Mouse (Mus musculus) heart, postnatal 0 days (tissue): Measurements from ENCODE around the gene Shc1.

ENCODE experiments used
- CTCF ChIP-seq: IDR thresholded peaks from 2 replicates; pipeline ENCODE4 v1.5.1; 2016; ENCODE audit warnings: antibody characterized with exemption, control low read depth, low read depth
- EP300 ChIP-seq: IDR thresholded peaks from 2 replicates; pipeline ENCODE4 v1.6.1; 2016; ENCODE audit warnings: antibody characterized with exemption, low read depth

- TF ChIP-seq CTCF (no peak), EP300 (no peak)
Measured at GRCm38 (mm10) chr3:89419981-89420380, 1.7 kb downstream of the Shc1 start.
